Mouse (Mus musculus) lung, embryonic 16.5 days (tissue): ENCODE measurements around the gene Fbxl19. TPM values are rescaled to one million over a fixed set of nuclear protein-coding genes. Genes with fewer than 3 reads are reported as not detected.
A peak's percentile ranks its signal among the peaks of the same experiment; 100 is the strongest.

Experiments used
- ATAC-seq: fragments of 200-750 bp; cut with Nextera tagmentation; 2 replicates; pipeline ENCODE4 v1.8.0; 2017; ENCODE audit warnings: low read depth, mild to moderate bottlenecking, moderate library complexity
- H3K27ac ChIP-seq: fragments of 300-500 bp; sonication (generic); 2 replicates; pipeline ENCODE4 v1.5.1; 2014; ENCODE audit warnings: mild to moderate bottlenecking, control low read depth, low read length
- H3K27me3 ChIP-seq: fragments of 300-500 bp; sonication (generic); 2 replicates; pipeline ENCODE4 v1.6.1; 2014; ENCODE audit warnings: low read depth, low read length, mixed read lengths; ENCODE audit not compliant: control insufficient read depth, insufficient read depth
- H3K36me3 ChIP-seq: fragments of 300-500 bp; sonication (generic); 2 replicates; pipeline ENCODE4 v1.6.1; 2014; ENCODE audit warnings: low read length; ENCODE audit not compliant: control insufficient read depth, insufficient read depth
- H3K4me1 ChIP-seq: fragments of 300-500 bp; sonication (generic); replicated peaks from 2 replicates; pipeline ENCODE4 v1.6.1; 2014; ENCODE audit warnings: low read length, mixed read lengths; ENCODE audit not compliant: control insufficient read depth, insufficient read depth
- H3K4me2 ChIP-seq: fragments of 300-500 bp; sonication (generic); 2 replicates; pipeline ENCODE4 v1.6.1; 2014; ENCODE audit warnings: low read depth, low read length, control low read depth
- H3K4me3 ChIP-seq: fragments of 300-500 bp; sonication (generic); 2 replicates; pipeline ENCODE4 v1.5.1; 2014; ENCODE audit warnings: mild to moderate bottlenecking, low read length, control low read depth
- H3K9ac ChIP-seq: fragments of 300-500 bp; sonication (generic); 2 replicates; pipeline ENCODE4 v1.6.1; 2014; ENCODE audit warnings: low read length, control low read depth
- H3K9me3 ChIP-seq: fragments of 300-500 bp; sonication (generic); 2 replicates; pipeline ENCODE4 v1.6.1; 2016; ENCODE audit warnings: low read length; ENCODE audit not compliant: control insufficient read depth
- WGBS: fragments of 180-500 bp; shearing (Covaris S2); extraction: QIAGEN DNeasy Blood & Tissue Kit; methylation state at CpG from one replicate; pipeline ENCODE4 v1.1.7; 2014; 5-methylcytosine and 5-hydroxymethylcytosine counted together
- microRNA counts: library from miRNA; unstranded; fragments of <30 nt; microRNA quantifications from one replicate; lab custom pipeline; 2016
- microRNA-seq: library from miRNA; unstranded; fragments of <30 nt; microRNA quantifications from one replicate; pipeline ENCODE4, GENCODE M21; 2016
- polyA plus RNA-seq: library from polyadenylated mRNA; unstranded; fragments of >200 nt; fragmentation: Nextera tagmentation; extraction: Ambion mirVana; gene quantifications from 2 replicates; pipeline ENCODE4 v1.2.1, GENCODE M21; 2015

Fbxl19 gene
- polyA plus RNA-seq, 1 experiment from 2014 or later: 3.1 TPM

GRCm38 (mm10) chr7:127815116-127815665 is 70.8 kb downstream of the Fbxl19 start:
- H3K27ac ChIP-seq: no peak overlapping the region

GRCm38 (mm10) chr7:127815954-127816821 is 71.8 kb downstream of the Fbxl19 start:
- 53% methylated on average over 15 of the region's 15 CpGs for WGBS
- no peaks in the 10 kb centered on the region for H3K36me3 ChIP-seq
- H3K4me2 ChIP-seq: no peak overlapping the region
- H3K9ac ChIP-seq: no peak overlapping the region; the same call in 1 of the 2 replicates
- H3K9me3 ChIP-seq: no peaks in the 10 kb centered on the region
- H3K4me3 ChIP-seq: no peak overlapping the region
- peaks cover 3% of the 10 kb centered on the region; the same call in 1 of the 2 replicates for H3K4me1 ChIP-seq
- H3K27ac ChIP-seq: peak overlapping the region; percentile 17; the same call in 1 of the 2 replicates
- no peaks in the 10 kb centered on the region for H3K27me3 ChIP-seq
- ATAC-seq: peak; percentile 54

More at GRCm38 (mm10) chr7:127815116-127815665, 70.8 kb downstream of the Fbxl19 start:
- no peaks in the 10 kb centered on the region for H3K36me3 ChIP-seq
- H3K27me3 ChIP-seq: no peaks in the 10 kb centered on the region
- H3K4me1 ChIP-seq: peaks cover 3% of the 10 kb centered on the region; the same call in 1 of the 2 replicates
- WGBS: 77% methylated on average over 15 of the region's 15 CpGs
- H3K4me2 ChIP-seq: no peak overlapping the region
- no peak for ATAC-seq
- no peak overlapping the region for H3K9ac ChIP-seq
- no peaks in the 10 kb centered on the region for H3K9me3 ChIP-seq
- no peak overlapping the region for H3K4me3 ChIP-seq

DNA sequence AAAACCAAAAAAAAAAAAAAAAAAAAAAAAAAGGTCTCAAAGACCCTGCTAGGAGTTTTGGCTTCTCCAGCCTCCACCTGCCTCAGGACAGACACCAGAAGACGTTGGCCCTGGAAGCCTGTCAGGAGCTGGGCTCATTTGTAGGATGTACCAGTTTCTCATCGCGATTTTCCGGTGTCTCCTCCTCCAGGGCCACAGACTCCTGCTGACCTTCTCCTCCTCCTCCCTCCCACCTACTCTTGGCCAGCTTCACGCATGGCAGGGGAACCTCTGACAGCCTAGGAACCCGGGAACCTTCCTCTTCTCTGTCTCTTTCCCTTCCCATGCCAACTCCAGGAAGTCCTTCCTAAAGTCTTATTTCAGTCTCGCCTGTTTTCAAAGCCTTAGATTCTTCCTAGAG is 72.7 kb downstream of the Fbxl19 start:
- Histone ChIP-seq H3K4me1 (peaks cover 3% of the 10 kb centered on the region; the same call in 1 of the 2 replicates), H3K36me3 (no peaks in the 10 kb centered on the region), H3K4me2 (no peak overlapping the region), H3K27ac (no peak overlapping the region), H3K9me3 (no peaks in the 10 kb centered on the region), H3K9ac (no peak overlapping the region), H3K27me3 (no peaks in the 10 kb centered on the region), H3K4me3 (no peak overlapping the region)
- WGBS: 71% methylated on average over 7 of the region's 7 CpGs
- ATAC-seq: no peak

- no peak for ATAC-seq
- no peak overlapping the region for H3K4me3 ChIP-seq
- H3K9me3 ChIP-seq: no peaks in the 10 kb centered on the region
- no peak overlapping the region for H3K27ac ChIP-seq
- H3K4me2 ChIP-seq: no peak overlapping the region
- H3K36me3 ChIP-seq: no peaks in the 10 kb centered on the region
- H3K27me3 ChIP-seq: no peaks in the 10 kb centered on the region
- H3K4me1 ChIP-seq: peaks cover 3% of the 10 kb centered on the region; the same call in 1 of the 2 replicates
- WGBS: 76% methylated on average over 5 of the region's 5 CpGs
- no peak overlapping the region for H3K9ac ChIP-seq
These were observed 73.4 kb downstream of the Fbxl19 start for GRCm38 (mm10) chr7:127817776-127818175.

MicroRNAs within 50 kb of the gene (microRNA counts, 519-probe panel; counts per million panel counts)
- 1,473 counts per million, percentile 20 among the panel's probes with 10 or more counts for microRNA mmu-miR-762 (lab: Ali Mortazavi, UCI)

Small RNA genes within 50 kb of the gene (microRNA-seq; reads per million reads assigned to microRNA genes)
- gene Mir762: not detected

Other genes with a start within 250 kb of the Fbxl19 start
- gene Srcap, start 232.6 kb upstream of the Fbxl19 start, polyA plus RNA-seq: 33.7 and 37.9 TPM in 2 replicates
- gene Gm42715, start 225.0 kb upstream of the Fbxl19 start, polyA plus RNA-seq: 14.6 and 15.2 TPM in 2 replicates
- 8.4 and 8.7 TPM in 2 replicates for gene Tmem265, start 183.2 kb upstream of the Fbxl19 start, polyA plus RNA-seq
- 36.9 and 40.0 TPM in 2 replicates for gene Phkg2, start 171.2 kb upstream of the Fbxl19 start, polyA plus RNA-seq
- gene Ccdc189, start 155.9 kb upstream of the Fbxl19 start, polyA plus RNA-seq: 23.6 and 23.7 TPM in 2 replicates
- 47.6 and 51.1 TPM in 2 replicates for gene Rnf40, start 155.8 kb upstream of the Fbxl19 start, polyA plus RNA-seq
- 12.5 and 12.6 TPM in 2 replicates for gene Zfp629, start 128.7 kb upstream of the Fbxl19 start, polyA plus RNA-seq
- 40.5 and 46.1 TPM in 2 replicates for gene Bcl7c, start 35.6 kb upstream of the Fbxl19 start, polyA plus RNA-seq
- gene Ctf1, start 31.8 kb upstream of the Fbxl19 start, polyA plus RNA-seq: 11.4 and 11.8 TPM in 2 replicates
- 0.23 and 0.24 TPM in 2 replicates for gene Ctf2, start 12.4 kb upstream of the Fbxl19 start, polyA plus RNA-seq
- 29.1 and 32.7 TPM in 2 replicates for gene Orai3, start 25.3 kb downstream of the Fbxl19 start, polyA plus RNA-seq
- 13.8 and 18.1 TPM in 2 replicates for gene Setd1a, start 32.1 kb downstream of the Fbxl19 start, polyA plus RNA-seq
- gene Gm49388, start 41.1 kb downstream of the Fbxl19 start, polyA plus RNA-seq: not detected in 2 replicates
- gene Hsd3b7, start 56.1 kb downstream of the Fbxl19 start, polyA plus RNA-seq: 27.5 and 32.1 TPM in 2 replicates
- gene Stx4a, start 79.8 kb downstream of the Fbxl19 start, polyA plus RNA-seq: 44.5 and 45.1 TPM in 2 replicates
- gene Stx1b, start 80.0 kb downstream of the Fbxl19 start, polyA plus RNA-seq: 1.1 and 1.3 TPM in 2 replicates
- 11.2 and 11.3 TPM in 2 replicates for gene Zfp646, start 131.7 kb downstream of the Fbxl19 start, polyA plus RNA-seq
- gene Zfp668, start 132.3 kb downstream of the Fbxl19 start, polyA plus RNA-seq: 15.0 and 17.5 TPM in 2 replicates
- gene Prss53, start 146.4 kb downstream of the Fbxl19 start, polyA plus RNA-seq: 1.1 and 2.0 TPM in 2 replicates
- not detected in 2 replicates for gene Gm21974, start 150.9 kb downstream of the Fbxl19 start, polyA plus RNA-seq
- gene Vkorc1, start 151.1 kb downstream of the Fbxl19 start, polyA plus RNA-seq: 159 and 162 TPM in 2 replicates
- gene Bckdk, start 159.5 kb downstream of the Fbxl19 start, polyA plus RNA-seq: 129 and 133 TPM in 2 replicates
- 37.2 and 38.9 TPM in 2 replicates for gene Kat8, start 168.0 kb downstream of the Fbxl19 start, polyA plus RNA-seq
- 101 and 108 TPM in 2 replicates for gene Prss8, start 185.6 kb downstream of the Fbxl19 start, polyA plus RNA-seq
- gene Prss36, start 202.2 kb downstream of the Fbxl19 start, polyA plus RNA-seq: 12.3 and 12.4 TPM in 2 replicates
- gene Fus, start 222.9 kb downstream of the Fbxl19 start, polyA plus RNA-seq: 299 and 328 TPM in 2 replicates
- 37.6 and 51.2 TPM in 2 replicates for gene Pycard, start 249.3 kb downstream of the Fbxl19 start, polyA plus RNA-seq